Mouse (Mus musculus): ENCODE measurements around the gene Itgb3. TPM values are rescaled to one million over a fixed set of nuclear protein-coding genes. Genes with fewer than 3 reads are reported as not detected.

Gene Itgb3
- polyA plus RNA-seq, 1 experiment from 2014 or later: 1.3 TPM

DNA sequence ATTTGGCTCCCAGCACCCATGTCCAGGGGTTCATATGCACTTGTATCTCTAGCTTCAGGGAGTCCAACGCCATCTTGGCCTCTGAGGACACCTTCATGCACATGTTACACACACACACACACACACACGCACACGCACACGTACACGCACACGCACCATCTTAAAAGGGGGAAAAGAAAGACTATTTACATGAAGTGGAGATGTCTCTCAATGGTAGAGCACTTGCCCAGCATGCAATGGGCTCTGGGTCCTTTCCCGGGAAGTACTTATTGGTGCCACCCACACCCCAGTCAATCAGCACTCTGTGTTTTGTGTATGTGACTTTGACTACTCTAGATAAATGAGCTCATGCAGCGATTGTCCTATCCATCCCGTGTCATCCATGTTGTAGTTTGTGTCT is 19.9 kb upstream of the Itgb3 start:
- DNase-seq (ENCODE audit: low spot score) (no peak), ATAC-seq (replicated peaks; ENCODE audit: insufficient number of reproducible peaks, low FRiP score, low TSS enrichment, low read depth) (no peak)
- H3K27me3 ChIP-seq (ENCODE audit: control insufficient read depth, insufficient read depth, low read length): no peaks in the 10 kb centered on the region
- H3K4me3 ChIP-seq (ENCODE audit: low read depth, low read length): no peak overlapping the region
- no peak overlapping the region for H3K27ac ChIP-seq (replicated peaks; ENCODE audit: low read depth, low read length)
- H3K4me2 ChIP-seq (ENCODE audit: low read depth, low read length): no peak overlapping the region
- H3K9me3 ChIP-seq (replicated peaks; ENCODE audit: control insufficient read depth, low read length): no peaks in the 10 kb centered on the region
- H3K36me3 ChIP-seq (replicated peaks; ENCODE audit: control insufficient read depth, insufficient read depth, low read depth, low read length): no peaks in the 10 kb centered on the region
- WGBS: 96% methylated on average over 9 of the region's 9 CpGs
- H3K9ac ChIP-seq (replicated peaks; ENCODE audit: low read length): no peak overlapping the region
- H3K4me1 ChIP-seq (ENCODE audit: control insufficient read depth, insufficient read depth, low read length): no peaks in the 10 kb centered on the region

DNA sequence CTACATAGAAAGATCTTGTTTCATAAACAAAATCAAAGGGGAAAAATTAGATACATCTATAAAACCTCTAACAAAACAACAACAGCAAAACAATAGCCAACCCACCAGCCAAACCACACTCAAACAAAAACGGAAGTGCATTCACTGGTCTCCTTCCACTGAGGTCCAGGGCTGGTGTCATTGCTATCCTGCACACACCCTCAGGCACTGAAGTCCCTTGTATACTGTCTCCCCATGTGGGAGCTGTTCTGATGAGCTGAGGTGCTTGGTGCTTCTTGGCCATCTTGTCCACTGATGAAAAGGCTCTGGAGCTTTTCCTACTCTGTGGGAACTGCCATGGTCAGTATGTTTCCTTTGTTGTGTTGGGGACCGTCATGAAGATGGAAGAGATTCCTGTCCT is 19.3 kb upstream of the Itgb3 start:
- no peak for ATAC-seq (replicated peaks; ENCODE audit: insufficient number of reproducible peaks, low FRiP score, low TSS enrichment, low read depth)
- Histone ChIP-seq H3K9me3 (replicated peaks; ENCODE audit: control insufficient read depth, low read length) (no peaks in the 10 kb centered on the region), H3K36me3 (replicated peaks; ENCODE audit: control insufficient read depth, insufficient read depth, low read depth, low read length) (no peaks in the 10 kb centered on the region), H3K9ac (replicated peaks; ENCODE audit: low read length) (no peak overlapping the region), H3K27me3 (ENCODE audit: control insufficient read depth, insufficient read depth, low read length) (no peaks in the 10 kb centered on the region), H3K4me1 (ENCODE audit: control insufficient read depth, insufficient read depth, low read length) (no peaks in the 10 kb centered on the region), H3K27ac (replicated peaks; ENCODE audit: low read depth, low read length) (no peak overlapping the region), H3K4me3 (ENCODE audit: low read depth, low read length) (no peak overlapping the region), H3K4me2 (ENCODE audit: low read depth, low read length) (no peak overlapping the region)
- WGBS: 83% methylated on average over 2 of the region's 2 CpGs
- no peak for DNase-seq (ENCODE audit: low spot score)

GRCm38 (mm10) chr11:104589570-104589969 is 18.2 kb upstream of the Itgb3 start:
- Histone ChIP-seq H3K4me3 (ENCODE audit: low read depth, low read length) (no peak overlapping the region), H3K27me3 (ENCODE audit: control insufficient read depth, insufficient read depth, low read length) (no peaks in the 10 kb centered on the region), H3K4me1 (ENCODE audit: control insufficient read depth, insufficient read depth, low read length) (no peaks in the 10 kb centered on the region), H3K27ac (replicated peaks; ENCODE audit: low read depth, low read length) (no peak overlapping the region), H3K36me3 (replicated peaks; ENCODE audit: control insufficient read depth, insufficient read depth, low read depth, low read length) (no peaks in the 10 kb centered on the region), H3K4me2 (ENCODE audit: low read depth, low read length) (no peak overlapping the region), H3K9me3 (replicated peaks; ENCODE audit: control insufficient read depth, low read length) (no peaks in the 10 kb centered on the region), H3K9ac (replicated peaks; ENCODE audit: low read length) (no peak overlapping the region)
- 83% methylated on average over 1 of the region's 1 CpGs for WGBS
- DNase-seq (ENCODE audit: low spot score) (no peak), ATAC-seq (replicated peaks; ENCODE audit: insufficient number of reproducible peaks, low FRiP score, low TSS enrichment, low read depth) (no peak)

DNA sequence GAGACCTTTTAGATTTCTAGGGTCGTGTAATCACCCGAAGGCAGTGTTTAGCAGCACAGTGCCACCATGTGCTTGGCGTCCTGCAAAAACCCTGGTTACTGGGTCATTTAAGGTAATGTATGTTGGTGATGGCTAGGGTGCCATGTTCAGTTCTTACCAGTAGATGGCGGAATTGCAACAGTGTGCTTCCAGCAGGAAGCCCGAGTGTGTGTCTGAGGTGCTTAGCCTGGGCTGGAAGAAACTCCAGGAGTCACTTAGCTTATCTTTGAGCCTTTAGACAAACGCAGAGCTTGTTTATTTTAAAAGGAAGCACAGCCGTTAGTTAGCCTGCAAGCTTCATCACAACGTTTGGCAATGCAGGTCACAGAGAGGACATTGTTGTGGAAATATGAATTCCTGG is 17.7 kb upstream of the Itgb3 start:
- DNase-seq (ENCODE audit: low spot score) (peak; percentile 92), ATAC-seq (replicated peaks; ENCODE audit: insufficient number of reproducible peaks, low FRiP score, low TSS enrichment, low read depth) (peak; percentile 63; the same call in 1 of the 2 replicates)
- H3K4me1 ChIP-seq (ENCODE audit: control insufficient read depth, insufficient read depth, low read length): no peaks in the 10 kb centered on the region
- no peak overlapping the region for H3K4me2 ChIP-seq (ENCODE audit: low read depth, low read length)
- no peak overlapping the region for H3K9ac ChIP-seq (replicated peaks; ENCODE audit: low read length)
- H3K27ac ChIP-seq (replicated peaks; ENCODE audit: low read depth, low read length): no peak overlapping the region
- 1% methylated on average over 8 of the region's 8 CpGs for WGBS
- no peak overlapping the region for H3K4me3 ChIP-seq (ENCODE audit: low read depth, low read length)
- no peaks in the 10 kb centered on the region for H3K27me3 ChIP-seq (ENCODE audit: control insufficient read depth, insufficient read depth, low read length)
- H3K9me3 ChIP-seq (replicated peaks; ENCODE audit: control insufficient read depth, low read length): no peaks in the 10 kb centered on the region
- H3K36me3 ChIP-seq (replicated peaks; ENCODE audit: control insufficient read depth, insufficient read depth, low read depth, low read length): no peaks in the 10 kb centered on the region

DNA sequence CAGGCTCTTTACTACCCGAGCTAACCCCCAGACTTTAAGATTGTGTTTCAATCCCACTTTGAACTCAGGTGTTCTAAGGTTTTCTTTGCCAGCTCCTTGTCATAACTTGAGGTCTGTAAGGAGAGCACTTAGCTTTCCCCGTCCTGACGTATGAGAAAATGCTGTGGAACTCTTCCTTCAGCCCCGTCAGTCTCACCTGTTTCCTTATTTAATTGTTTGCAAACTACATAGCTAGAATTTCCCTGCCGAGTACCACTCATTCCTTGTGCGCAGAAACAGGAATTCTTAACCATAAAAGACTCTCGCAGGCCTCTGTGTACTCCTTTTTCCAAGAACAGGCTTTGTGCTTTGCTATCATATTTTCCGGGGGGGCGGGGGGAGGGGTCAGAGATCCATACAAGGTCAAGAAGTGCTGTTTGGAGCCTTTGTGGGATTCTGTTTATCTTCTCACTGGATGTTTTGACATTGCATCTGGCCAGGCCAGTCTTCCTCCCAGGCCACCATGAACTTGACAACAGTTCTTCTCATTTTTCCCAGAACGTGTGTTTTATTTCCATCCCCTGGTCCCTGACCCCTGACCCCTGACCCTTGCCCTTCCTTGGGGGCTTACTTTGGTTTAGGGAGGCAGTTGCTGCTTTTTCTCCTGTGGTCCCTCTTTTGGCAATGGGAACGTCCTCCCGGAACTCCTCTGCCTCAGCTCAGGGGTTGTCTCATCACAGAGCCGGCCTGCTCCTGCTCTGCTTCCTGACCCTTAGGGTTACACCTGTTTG is 15.5 kb upstream of the Itgb3 start:
- H3K27ac ChIP-seq (replicated peaks; ENCODE audit: low read depth, low read length): no peak overlapping the region
- 47% methylated on average over 13 of the region's 13 CpGs for WGBS
- H3K9me3 ChIP-seq (replicated peaks; ENCODE audit: control insufficient read depth, low read length): no peaks in the 10 kb centered on the region
- H3K36me3 ChIP-seq (replicated peaks; ENCODE audit: control insufficient read depth, insufficient read depth, low read depth, low read length): no peaks in the 10 kb centered on the region
- H3K4me3 ChIP-seq (ENCODE audit: low read depth, low read length): no peak overlapping the region
- no peak overlapping the region for H3K4me2 ChIP-seq (ENCODE audit: low read depth, low read length)
- H3K9ac ChIP-seq (replicated peaks; ENCODE audit: low read length): no peak overlapping the region
- no peak for ATAC-seq (replicated peaks; ENCODE audit: insufficient number of reproducible peaks, low FRiP score, low TSS enrichment, low read depth)
- no peaks in the 10 kb centered on the region for H3K4me1 ChIP-seq (ENCODE audit: control insufficient read depth, insufficient read depth, low read length)
- H3K27me3 ChIP-seq (ENCODE audit: control insufficient read depth, insufficient read depth, low read length): no peaks in the 10 kb centered on the region
- no peak for DNase-seq (ENCODE audit: low spot score)

- no peaks in the 10 kb centered on the region for H3K27me3 ChIP-seq (ENCODE audit: control insufficient read depth, insufficient read depth, low read length)
- DNase-seq (ENCODE audit: low spot score) (no peak), ATAC-seq (replicated peaks; ENCODE audit: insufficient number of reproducible peaks, low FRiP score, low TSS enrichment, low read depth) (no peak)
- no peaks in the 10 kb centered on the region for H3K4me1 ChIP-seq (ENCODE audit: control insufficient read depth, insufficient read depth, low read length)
- H3K9ac ChIP-seq (replicated peaks; ENCODE audit: low read length): no peak overlapping the region
- 70% methylated on average over 10 of the region's 10 CpGs for WGBS
- H3K4me2 ChIP-seq (ENCODE audit: low read depth, low read length): no peak overlapping the region
- no peaks in the 10 kb centered on the region for H3K9me3 ChIP-seq (replicated peaks; ENCODE audit: control insufficient read depth, low read length)
- no peaks in the 10 kb centered on the region for H3K36me3 ChIP-seq (replicated peaks; ENCODE audit: control insufficient read depth, insufficient read depth, low read depth, low read length)
- H3K4me3 ChIP-seq (ENCODE audit: low read depth, low read length): no peak overlapping the region
- H3K27ac ChIP-seq (replicated peaks; ENCODE audit: low read depth, low read length): no peak overlapping the region
Measured at GRCm38 (mm10) chr11:104596365-104596764, 11.4 kb upstream of the Itgb3 start.

DNA sequence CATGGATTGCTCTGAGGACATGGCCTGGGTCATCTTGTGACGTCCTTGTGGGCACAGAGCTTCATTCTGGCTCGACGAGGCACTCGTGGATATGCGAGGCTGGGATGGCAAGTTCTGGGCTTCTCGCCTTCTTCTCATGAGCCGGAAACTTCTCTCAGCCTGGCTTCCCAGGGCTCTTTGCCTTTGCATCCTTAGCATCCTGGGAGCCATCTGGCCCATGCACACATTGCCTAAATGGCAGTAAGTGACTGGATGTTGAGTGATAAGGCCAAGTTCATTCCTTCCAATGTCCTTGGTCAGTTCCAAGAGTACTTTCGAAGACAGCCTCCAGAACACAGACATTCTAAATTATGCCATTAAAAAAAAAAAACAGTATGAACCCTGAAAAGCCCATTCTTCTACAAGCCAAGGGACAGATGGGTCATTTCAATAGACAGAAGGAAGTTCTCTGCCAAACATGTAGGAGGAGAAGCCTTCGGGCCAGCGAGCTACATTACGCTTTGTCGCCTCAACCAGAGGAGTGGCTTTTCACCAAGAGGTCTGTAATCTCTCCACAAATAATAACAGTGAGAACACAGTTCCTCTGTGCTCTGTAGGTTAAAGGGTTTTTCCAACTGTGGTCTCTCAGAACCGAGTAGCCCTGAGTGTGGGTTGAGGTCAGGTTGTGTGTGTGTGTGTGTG is 8.4 kb upstream of the Itgb3 start:
- no peak overlapping the region for H3K9ac ChIP-seq (replicated peaks; ENCODE audit: low read length)
- no peak overlapping the region for H3K27ac ChIP-seq (replicated peaks; ENCODE audit: low read depth, low read length)
- no peak overlapping the region for H3K4me2 ChIP-seq (ENCODE audit: low read depth, low read length)
- 82% methylated on average over 13 of the region's 13 CpGs for WGBS
- H3K36me3 ChIP-seq (replicated peaks; ENCODE audit: control insufficient read depth, insufficient read depth, low read depth, low read length): no peaks in the 10 kb centered on the region
- ATAC-seq (replicated peaks; ENCODE audit: insufficient number of reproducible peaks, low FRiP score, low TSS enrichment, low read depth) (no peak), DNase-seq (ENCODE audit: low spot score) (no peak)
- H3K9me3 ChIP-seq (replicated peaks; ENCODE audit: control insufficient read depth, low read length): no peaks in the 10 kb centered on the region
- no peaks in the 10 kb centered on the region for H3K27me3 ChIP-seq (ENCODE audit: control insufficient read depth, insufficient read depth, low read length)
- no peak overlapping the region for H3K4me3 ChIP-seq (ENCODE audit: low read depth, low read length)
- H3K4me1 ChIP-seq (ENCODE audit: control insufficient read depth, insufficient read depth, low read length): no peaks in the 10 kb centered on the region

DNA sequence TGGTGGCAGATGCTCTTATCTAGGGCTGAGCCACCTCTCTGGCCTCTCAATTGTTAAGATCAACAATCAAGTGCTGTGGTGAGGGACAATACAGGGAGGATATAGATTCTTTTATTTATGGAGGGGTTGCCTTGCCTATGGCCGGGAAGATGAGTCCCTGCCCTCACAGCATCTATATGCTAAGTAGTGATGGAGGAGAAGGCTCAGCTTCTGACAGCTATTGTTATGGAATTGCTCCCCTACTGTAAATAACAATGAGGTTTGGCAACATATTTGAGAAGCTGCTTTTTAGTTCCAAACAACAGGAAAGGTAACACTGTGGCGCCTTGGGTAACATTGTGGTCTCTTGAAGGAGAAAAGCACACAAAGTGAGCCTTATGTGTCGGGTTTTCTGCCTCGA is 7.1 kb upstream of the Itgb3 start:
- Histone ChIP-seq H3K36me3 (replicated peaks; ENCODE audit: control insufficient read depth, insufficient read depth, low read depth, low read length) (no peaks in the 10 kb centered on the region), H3K27ac (replicated peaks; ENCODE audit: low read depth, low read length) (no peak overlapping the region), H3K4me1 (ENCODE audit: control insufficient read depth, insufficient read depth, low read length) (no peaks in the 10 kb centered on the region), H3K4me2 (ENCODE audit: low read depth, low read length) (no peak overlapping the region), H3K9me3 (replicated peaks; ENCODE audit: control insufficient read depth, low read length) (no peaks in the 10 kb centered on the region), H3K9ac (replicated peaks; ENCODE audit: low read length) (no peak overlapping the region), H3K4me3 (ENCODE audit: low read depth, low read length) (no peak overlapping the region), H3K27me3 (ENCODE audit: control insufficient read depth, insufficient read depth, low read length) (no peaks in the 10 kb centered on the region)
- 45% methylated on average over 4 of the region's 4 CpGs for WGBS
- ATAC-seq (replicated peaks; ENCODE audit: insufficient number of reproducible peaks, low FRiP score, low TSS enrichment, low read depth): no peak
- no peak for DNase-seq (ENCODE audit: low spot score)
